Mouse (Mus musculus): ENCODE data around the gene Gadl1.

- TF ChIP-seq CTCF (IDR thresholded peaks at IDR 0.05; ENCODE audit: extremely low read depth, insufficient read length, insufficient replicate concordance, low read depth, low read length) (no peak), POLR2A (IDR thresholded peaks at IDR 0.05; ENCODE audit: low read depth, low read length) (no peak)
Observed at GRCm38 (mm10) chr9:115934288-115934687, 25.0 kb downstream of the Gadl1 start.
